Mouse (Mus musculus) urinary bladder, postnatal 10 days (tissue): ENCODE results near the gene Ripor1.
A peak's percentile ranks its signal among the peaks of the same experiment; 100 is the strongest.
"Not testable (repeated sequence)": the region's sequence is repeated elsewhere in the genome, so short reads cannot be mapped to it uniquely, and the experiment has no call there.

Experiments used
- DNase-seq: peaks from one replicate; pipeline ENCODE4 v3.0.0; 2022; ENCODE audit warnings: low spot score

Ripor1 gene

DNA sequence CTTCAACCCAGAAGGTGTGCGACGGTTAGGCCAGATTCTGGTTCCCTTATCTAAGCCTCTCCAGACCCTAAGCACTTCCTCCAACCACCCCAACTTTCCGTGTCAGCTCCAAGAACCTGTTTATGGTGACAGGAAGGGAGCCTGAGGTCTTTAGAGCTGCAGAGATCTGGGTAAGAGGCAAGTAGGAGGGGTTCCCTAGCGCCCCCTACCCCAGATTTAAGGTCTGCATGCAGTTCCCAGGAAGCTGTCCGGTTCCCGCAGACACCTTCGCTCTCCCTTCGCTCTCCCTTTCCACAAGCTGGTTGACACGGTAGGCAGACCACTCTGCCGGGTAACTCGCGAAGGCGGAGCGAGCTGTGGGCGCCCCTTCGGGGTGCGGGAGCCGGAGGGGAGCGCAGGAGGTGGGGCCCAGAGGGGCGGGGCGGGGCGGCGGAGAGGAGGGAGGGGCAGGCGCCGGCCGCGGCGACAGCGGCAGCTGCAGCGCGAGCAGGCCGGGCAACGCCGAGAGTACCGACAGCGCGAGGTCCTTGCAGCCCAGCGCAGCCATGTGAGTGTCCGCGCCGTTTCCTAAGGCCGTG, at the start of gene Ripor1:
Ripor1 (plus strand) TSS at position 452 of the 578 bp plus-strand sequence.
- no peak for DNase-seq

DNA sequence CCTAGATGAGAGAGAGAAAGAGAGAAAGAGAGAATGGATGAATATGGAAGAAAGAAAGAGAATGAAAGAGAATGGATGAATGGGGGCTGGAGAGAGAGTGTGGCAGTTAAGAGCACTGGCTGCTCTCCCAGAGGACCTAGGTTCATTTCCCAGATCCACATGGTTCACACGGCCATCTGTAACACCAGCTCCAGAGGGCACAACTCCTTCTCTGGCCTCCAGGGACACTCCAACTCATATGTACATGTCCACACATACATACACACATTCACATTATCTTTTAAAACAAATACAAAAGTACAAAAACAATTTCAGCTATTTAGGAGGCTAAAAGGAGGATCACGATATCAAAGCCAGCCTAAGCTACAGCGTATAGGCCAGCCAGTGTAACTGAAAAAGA, 42.2 kb upstream of the Ripor1 start:
- no peak for DNase-seq

DNA sequence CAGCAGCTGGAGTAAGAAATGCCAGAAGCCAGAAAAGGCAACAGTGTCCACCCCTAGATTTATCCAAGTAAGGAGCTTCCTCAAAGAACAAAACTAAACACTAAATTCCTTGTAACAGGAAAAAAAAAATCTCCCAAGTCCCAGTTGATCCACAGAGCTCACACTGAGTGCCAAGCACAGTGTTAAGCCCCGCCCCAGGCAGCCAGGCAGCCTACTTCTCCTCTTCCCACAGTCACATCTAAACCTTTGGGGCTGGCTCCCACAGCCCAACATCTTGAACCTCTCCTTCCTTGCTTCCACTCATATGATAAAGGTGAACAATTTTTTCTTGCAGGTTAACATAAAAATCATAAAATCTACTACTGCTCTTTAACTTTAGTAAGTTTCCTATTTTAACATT, 41.2 kb upstream of the Ripor1 start:
- no peak for DNase-seq

DNA sequence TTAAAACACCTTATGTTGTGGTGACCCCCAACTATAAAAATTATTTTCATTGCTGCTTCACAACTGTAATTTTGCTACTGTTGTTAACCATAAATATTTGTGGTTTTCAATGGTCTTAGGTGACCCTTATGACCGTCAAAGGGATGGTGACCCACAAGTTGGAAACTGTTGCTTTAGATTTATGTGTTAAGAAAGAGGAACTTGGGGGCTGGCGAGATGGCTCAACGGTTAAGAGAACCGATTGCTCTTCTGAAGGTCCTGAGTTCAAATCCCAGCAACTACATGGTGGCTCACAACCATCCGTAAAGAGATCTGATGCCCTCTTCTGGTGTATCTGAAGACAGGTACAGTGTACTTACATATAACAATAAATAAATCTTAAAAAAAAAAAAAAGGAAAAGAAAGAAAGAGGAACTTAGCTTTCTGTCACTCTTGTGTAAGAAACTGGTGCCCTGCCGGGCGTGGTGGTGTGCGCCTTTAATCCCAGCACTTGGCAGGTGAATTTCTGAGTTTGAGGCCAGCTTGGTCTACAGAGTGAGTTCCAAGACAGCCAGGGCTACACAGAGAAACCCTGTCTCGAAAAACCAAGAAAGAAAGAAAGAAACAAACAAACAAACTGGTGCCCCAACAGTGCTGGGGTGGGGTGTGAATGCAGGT, 40.4 kb upstream of the Ripor1 start:
- not testable (repeated sequence) for DNase-seq

DNA sequence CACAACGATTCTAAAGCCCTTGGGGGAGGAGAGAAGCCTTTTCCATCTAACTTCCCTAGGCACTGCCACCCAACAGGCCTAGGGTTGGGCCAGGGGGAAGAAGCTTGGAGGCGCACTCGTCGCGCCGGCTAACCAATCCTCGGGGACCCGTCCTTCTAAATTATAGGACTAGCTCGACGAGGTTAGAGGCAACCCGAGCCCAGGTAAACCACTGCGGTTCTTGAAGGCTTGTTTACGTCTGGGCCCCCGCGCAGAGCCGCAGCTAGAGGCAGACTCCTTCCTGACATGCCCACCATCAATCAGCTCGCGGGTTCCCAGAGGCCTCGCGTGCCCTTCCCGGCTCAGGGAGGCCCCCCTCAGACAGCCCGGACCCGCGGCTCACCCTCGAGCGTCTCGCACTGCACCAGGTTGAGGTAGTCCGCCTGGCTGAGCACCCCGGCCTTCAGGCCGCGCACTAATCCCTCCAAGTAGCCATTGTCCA, 39.6 kb upstream of the Ripor1 start:
- DNase-seq: no peak

DNA sequence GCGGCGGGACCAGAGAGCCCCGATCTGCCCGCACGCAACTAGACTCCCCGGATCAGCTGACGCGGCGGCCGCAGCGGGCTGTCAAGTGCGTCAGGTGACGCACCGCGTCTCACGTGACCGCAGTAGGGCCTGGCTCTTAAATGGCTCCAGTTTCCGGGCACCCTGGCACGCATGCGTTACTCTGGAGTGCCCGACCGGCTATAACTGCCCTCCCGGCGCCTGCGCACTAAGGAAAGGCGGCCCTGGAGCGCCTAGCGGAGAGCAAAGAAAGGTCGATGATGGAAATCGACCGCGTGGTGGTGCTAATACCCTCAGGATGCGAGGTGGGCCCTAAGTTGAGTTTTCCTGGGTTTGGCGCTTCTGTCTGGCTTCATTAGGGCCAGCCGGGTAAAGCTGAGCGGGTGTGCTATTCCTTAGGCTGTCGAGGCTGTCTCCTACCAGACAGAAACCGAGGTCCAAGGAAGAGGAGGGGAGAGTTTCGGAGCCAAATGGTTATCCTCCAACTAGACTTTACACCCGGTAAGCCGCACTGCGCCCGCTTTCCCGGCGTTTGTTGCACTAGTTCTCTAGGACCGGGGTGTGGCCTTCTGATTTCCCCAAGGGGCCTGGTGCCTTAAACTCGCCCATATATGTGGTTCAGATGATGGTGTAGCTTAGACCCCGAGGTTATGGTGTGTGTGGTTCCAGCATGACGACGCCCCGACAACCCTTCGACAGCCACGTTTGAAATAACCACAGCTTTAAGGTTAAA, 38.9 kb upstream of the Ripor1 start, which contains the start of gene Atp6v0d1:
Atp6v0d1 (minus strand) TSS at position 96 of the 751 bp plus-strand sequence.
- DNase-seq: peak; percentile 99

DNA sequence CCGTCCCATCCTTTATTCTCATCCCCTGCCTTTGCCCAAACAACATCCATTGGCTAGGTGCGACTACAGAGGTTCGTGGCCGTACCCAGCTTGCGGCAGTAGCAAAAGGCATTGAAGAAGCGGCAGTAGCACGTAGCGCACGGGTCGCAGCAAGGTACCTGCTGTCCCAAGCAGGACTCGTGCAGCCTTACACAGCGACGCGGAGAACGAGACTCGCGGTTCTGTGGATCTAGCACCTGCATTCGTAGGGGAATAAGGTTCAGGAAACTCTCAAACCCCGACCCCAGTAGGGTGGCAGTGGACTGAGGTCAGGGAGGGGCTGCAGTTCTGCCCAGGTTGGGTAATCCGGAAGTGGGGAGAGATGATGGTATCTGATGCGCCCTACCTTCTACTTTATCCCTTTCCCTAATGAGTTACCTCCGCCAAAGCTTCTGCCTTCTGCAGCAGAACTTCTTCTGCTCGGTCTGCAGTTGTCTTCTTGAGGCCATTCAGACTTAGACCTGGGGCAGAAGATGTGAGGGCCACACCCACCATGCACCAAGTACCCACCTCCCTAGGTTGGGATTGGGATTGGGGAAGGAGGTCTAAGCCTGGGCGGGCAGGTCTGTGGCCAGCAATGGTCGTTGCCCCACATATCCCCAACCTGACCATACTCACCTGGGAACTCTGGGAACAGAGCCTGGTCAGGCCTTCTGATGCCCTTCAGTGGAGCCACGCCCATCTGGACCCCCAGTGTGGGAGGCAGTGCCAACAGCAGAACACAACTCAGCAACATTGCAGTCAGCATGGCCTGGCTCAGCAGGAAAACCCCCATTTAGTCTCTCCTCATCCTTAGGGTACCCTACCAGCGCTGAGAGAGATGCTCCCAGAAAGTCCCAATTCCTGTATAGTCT, 38.1 kb upstream of the Ripor1 start:
- no peak for DNase-seq

DNA sequence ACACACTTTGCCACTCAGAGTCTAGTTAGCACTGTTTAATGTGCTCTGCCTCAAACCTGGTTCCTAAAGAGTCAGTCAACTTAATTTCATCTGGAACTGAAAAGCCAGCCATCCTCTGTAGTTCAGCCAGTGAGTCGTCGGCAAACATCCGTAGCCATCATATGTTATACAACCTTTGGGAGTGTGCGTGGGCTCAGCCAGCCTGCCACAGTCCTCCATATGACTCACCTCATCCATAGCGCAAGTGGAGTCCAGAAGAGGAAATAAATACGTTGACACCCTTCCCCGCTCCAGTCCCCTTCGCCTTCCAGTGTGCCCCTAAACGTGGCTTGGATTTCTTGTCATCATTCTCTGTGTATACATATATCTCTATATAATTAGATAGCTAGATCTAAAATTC, 33.2 kb upstream of the Ripor1 start:
- DNase-seq: no peak

DNA sequence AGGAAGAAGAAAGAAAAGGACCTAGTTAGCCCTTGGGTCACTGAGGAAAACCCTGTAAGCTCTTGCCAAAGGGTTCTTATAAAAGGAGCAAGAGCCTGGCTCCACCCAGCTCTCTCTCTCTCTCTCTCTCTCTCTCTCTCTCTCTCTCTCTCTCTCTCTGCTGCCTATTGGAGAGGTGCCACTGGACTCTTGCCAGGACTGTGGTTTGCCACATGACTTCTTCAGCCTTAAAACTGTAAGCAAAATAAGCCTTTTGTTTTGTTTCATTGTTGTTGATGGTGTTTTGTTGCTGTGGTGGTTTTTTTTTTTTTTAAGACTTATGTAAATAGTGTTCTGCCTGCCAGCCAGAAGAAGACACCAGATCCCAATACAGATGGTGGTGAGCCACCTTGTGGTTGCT, 31.6 kb upstream of the Ripor1 start:
- no peak for DNase-seq

DNA sequence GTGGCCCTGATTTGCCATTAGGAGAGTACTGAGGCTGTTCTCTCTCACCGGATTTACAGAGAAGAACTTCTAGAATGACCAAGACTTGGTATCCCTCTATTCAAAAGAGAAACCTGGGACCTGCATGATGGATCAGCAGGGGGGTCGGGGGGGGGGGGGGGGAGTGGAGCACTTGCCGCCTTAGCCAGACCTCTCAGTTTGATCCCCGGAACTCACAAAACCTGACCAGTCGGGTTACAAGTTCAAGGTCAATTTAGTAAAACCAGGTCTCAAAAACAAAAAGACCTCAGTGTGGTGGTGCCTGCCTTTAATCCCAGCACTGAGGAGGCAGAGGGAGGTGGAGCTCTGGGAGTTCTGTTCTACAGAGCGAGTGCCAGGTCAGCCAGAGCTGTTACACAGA, 30.3 kb upstream of the Ripor1 start:
- no peak for DNase-seq

DNA sequence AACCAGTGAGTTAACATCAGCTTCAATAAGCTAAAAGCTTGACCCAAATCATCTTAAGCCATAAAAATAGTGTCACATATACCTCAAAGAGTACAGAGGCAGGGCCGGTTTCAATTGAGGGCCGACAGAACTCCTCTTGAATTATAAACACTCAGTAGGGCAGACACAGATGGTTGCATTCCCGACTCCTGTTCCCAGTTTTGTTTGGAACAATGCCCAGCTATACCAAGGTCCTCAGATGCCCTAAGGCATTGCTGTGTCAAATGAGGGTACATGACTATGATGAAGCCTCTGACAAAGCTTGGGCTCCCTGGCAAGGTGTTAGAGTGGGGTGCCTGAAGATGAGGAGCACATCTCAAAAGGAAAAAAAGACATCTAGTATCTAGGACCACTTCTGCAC, 29.5 kb upstream of the Ripor1 start:
- no peak for DNase-seq

DNA sequence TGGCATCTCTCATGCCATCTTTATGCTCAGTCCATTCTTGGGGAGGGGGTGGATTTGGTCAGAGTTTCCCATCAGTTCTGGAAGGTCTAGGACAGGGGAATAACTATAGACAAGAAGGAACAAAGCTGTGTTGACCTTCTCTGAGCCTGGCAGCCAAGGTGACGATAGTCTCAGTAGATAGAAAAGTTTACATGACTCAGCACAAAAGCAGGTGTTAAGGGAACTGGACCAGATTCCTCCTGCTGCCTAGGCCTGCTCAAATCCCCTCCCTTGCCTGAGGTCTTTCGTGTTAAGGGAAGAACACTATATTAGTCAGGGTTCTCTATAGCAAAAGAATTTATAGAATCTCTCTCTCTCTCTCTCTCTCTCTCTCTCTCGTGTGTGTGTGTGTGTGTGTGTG, 25.3 kb upstream of the Ripor1 start:
- no peak for DNase-seq

DNA sequence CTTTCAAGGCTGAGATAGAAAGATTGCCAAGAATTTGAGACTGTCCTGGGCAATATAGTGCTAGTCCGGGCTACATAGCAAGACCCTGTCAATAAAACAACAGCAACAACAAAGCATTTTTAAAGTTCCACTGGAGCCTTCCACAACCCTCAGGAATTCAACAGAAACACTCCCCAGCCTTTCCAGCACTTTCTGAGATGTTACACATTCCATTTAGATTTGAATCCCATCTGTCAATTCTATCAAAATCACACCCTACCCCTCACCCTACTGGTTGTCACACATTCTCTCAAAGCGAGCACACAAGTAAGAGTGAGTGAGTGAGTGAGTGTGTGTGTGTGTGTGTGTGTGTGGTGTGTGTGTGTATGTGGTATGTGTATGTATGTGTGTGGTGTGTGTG, 12.6 kb upstream of the Ripor1 start:
- DNase-seq: no peak

DNA sequence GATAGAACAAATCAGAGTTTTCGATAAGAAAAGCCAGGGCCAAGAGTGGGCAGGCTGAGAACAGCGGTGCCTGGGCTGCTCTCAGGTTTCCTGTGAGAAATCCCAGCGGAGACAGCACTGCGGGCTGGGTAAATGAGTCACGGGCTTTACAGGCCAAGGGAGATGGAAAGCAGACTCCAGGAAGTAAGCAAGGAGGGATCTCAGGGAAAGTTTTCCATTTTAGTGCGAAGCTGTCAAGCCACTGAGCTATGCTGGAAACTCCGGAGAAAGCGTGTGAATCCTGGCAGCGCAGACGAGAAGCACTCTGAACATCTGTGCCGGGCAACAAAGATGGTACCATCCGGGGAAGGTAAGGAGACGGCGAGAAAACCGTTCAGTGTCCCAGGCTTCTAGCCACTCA, 11.2 kb upstream of the Ripor1 start:
- no peak for DNase-seq

DNA sequence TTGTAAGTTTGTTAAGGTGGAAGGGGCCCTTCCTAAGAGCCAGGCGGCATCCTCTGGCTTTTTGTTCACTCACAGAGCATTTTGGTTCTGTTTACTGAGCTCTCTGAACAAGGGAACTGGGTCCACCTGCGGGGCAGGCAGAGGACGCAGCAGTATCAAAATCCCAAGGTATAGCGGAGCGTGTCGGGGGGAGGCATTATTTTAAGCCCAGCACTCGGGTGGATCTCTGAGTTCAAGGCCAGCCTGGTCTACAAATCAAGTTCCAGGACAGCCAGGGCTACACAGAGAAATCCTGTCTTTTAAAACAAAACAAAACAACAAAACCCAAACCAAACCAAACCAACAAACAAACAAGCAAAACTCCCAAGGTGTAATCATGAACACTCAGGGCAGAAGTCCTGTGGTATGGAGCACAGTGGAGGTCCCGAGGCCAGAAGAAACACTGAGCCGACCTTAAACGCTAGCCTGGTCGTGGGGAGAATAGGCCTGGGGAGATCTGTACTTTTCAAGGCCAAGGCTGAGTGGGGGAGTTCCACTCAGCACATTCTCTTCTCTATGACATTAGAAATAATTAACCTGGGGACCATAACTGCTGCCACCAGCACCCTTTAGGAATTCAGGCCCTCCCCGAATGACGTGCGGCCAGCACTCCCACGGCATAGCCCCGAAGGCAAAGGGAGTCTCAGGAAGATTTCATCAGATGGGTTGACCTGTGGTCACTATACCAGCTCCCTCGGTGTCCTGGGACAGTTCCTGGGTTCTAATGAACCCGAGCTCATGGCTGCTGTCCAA, 10.4 kb upstream of the Ripor1 start:
- DNase-seq: no peak

DNA sequence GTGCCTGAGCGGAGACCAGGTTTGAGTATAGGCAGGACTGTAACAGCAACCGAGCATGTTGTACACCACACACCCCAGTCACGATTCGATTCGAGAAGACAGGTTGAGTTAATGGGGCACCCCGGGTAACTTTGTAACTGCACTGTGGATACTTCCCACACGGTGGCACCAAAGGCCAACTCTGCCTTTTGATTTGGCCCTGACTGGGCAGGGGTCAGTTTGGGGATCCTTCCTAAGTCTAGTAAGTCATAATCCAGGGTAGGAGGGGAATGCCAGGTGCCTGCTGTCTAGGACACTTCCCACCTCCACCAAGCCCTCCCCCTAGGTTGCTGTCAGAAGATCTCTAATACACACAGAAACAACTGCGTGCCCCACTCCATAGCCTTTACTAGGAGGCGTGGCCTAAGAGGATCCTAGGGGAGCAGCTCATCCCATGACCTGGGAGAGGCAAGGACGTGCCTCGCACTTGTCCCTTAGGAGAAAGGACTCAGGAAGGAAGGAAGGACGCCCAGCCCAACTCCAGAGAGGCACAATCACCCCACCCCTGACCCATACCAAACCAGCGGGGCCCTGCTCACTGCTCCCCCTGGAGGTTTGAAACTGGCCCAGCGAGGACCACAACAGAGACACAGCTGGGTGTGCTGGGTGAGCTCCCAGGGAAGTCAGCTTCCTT, 8.6 kb upstream of the Ripor1 start:
- no peak for DNase-seq

DNA sequence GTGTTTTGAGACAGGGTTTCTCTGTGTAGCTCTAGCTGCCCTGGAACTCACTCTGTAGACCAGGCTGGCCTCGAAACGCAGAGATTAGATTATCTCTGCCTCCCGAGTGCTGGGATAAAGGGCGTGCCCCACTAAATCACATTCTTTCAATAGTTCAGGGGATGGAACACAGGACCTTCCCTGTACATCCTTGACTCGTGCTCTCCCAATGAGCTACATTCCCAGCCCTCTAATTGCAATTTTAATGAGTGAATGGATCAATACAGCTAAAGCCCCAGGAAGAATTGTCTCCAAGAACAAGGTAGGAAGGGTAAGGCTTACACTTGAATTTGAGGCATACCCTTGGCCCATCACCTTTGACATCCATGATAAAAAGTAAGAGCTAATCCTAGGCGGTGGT, 6.3 kb upstream of the Ripor1 start:
- no peak for DNase-seq

DNA sequence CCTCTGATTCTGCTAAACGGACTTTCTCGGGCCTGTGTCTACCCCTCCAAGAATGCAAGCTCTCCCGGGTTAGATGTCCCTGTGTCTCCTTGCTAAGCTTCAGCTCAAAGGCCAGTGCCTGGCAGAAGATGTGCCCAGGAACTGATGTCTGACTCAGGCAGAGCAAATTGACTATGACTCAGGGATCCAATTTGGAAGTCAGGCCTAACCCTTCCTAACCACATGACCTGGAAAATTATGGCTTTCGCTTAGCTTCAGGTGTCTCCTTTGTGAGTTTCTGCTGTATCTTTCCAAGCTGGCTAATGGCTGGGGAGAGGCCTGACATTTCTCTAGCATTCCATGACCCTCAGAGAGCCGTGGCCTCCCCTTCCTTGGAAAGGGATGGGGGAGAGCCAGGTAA, 3.8 kb upstream of the Ripor1 start:
- no peak for DNase-seq

DNA sequence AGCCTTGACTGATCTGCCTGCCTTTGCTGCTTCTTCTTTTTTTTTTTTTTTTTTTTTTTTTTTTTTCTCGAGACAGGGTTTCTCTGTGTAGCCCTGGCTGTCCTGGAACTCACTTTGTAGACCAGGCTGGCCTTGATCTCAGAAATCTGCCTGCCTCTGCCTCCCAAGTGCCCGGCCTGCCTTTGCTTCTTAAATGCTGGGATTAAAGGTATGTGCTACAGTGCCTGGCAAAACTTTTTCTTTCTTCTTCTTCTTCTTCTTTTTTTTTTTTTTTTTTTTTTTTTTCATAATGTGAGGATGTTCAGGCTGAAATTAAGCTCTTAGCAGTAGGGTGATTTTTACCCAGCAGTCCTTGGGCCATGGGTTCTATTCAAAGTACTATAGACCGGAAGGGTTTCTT, 2.5 kb upstream of the Ripor1 start:
- DNase-seq: not testable (repeated sequence)

DNA sequence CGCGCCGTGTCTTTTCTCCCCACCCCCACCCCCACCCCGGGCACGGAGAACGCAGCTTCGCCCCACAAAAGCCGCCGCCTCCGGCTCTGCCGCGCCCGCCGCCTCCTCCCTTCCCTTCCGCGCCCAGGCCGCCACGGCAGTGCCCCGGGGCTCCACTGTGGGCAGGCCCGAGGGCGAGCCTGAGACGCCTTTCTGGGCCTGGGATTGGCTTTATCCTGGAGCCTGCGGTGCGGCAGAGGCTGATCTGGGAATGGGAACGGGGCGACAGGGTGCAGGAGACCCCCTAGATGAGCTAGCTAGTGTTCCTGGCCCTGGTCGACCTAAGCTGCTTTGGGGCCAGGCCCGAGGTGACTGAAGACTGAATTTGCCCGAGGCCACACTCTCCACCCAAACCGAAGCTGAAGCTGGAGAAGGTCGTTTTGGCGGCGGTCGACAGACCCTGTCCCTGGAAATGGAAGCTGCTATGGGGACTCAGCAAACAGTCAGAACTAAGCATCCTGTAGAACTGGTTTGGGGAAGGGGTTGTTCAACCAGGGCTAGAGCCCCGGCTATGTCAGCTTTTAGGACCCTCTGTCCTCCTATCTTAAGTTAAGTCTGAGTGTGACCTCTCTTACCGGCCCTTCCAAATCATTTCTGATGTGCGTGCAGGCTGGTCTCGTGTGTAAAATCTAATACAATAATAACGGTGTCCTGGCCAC, 585 bp downstream of the Ripor1 start:
- DNase-seq: no peak
